Comparison of ENCODE assay signal across 8 mouse cellular contexts in genomic region chr19:5473720-5474119, GRCm38 (mm10). TPM values are rescaled to one million over a fixed set of nuclear protein-coding genes. Genes with fewer than 3 reads are reported as not detected.
A peak's percentile ranks its signal among the peaks of the same experiment; 100 is the strongest.
DNase-seq lines count a peak whose midpoint lies in the region; ATAC-seq and TF ChIP-seq lines count a peak whose summit lies in the region.

TSS of gene Efemp2 (plus strand) at chr19:5473954.

- peak within 1 kb of the TSS; percentile 99 for H3K4me2 ChIP-seq in hindbrain, embryonic 15.5 days

- peak; percentile 99 for DNase-seq in NIH3T3 (ENCODE audit: low read depth)
- DNase-seq in cerebellum, adult 9-10 months, result peak; percentile 74
- DNase-seq in gastrocnemius, adult 2 months, result peak; percentile 88
- peak; percentile 61 to 72 for DNase-seq in left cerebral cortex, adult 2 months (ENCODE audit: extremely low spot score in 1 of 2, low spot score in 2 of 2)
- DNase-seq in lung, postnatal 4 days, result peak; percentile 90 to 95
- DNase-seq in right cerebral cortex, adult 18-20 months, result peak; percentile 68
- no peak for DNase-seq in B cell, adult 2 months

- H3K9ac ChIP-seq in hindbrain, embryonic 15.5 days, result peak within 1 kb of the TSS; percentile 67

- 1% methylated on average over 22 of the region's 22 CpGs for WGBS in hindbrain, embryonic 15.5 days

- H3K27ac ChIP-seq in gastrocnemius, adult 2 months, result peak within 1 kb of the TSS; percentile 80
- H3K27ac ChIP-seq in hindbrain, embryonic 15.5 days (replicated peaks), result peak within 1 kb of the TSS; percentile 54
- H3K27ac ChIP-seq in left cerebral cortex, adult 2 months, result peak within 1 kb of the TSS; percentile 63

- H3K4me1 ChIP-seq in hindbrain, embryonic 15.5 days (replicated peaks), result peaks cover 29% of the 10 kb centered on the region

- no peaks in the 10 kb centered on the region for H3K27me3 ChIP-seq in hindbrain, embryonic 15.5 days

- peak within 1 kb of the TSS; percentile 78 for H3K4me3 ChIP-seq in gastrocnemius, adult 2 months
- peak within 1 kb of the TSS; percentile 58 for H3K4me3 ChIP-seq in hindbrain, embryonic 15.5 days
- peak within 1 kb of the TSS; percentile 53 for H3K4me3 ChIP-seq in left cerebral cortex, adult 2 months

- no peaks in the 10 kb centered on the region for H3K36me3 ChIP-seq in hindbrain, embryonic 15.5 days

- peak; percentile 69 for ATAC-seq in hindbrain, embryonic 15.5 days (ENCODE audit: low FRiP score, low read depth)

- no peaks in the 10 kb centered on the region for H3K9me3 ChIP-seq in hindbrain, embryonic 15.5 days

- intact Hi-C loops in gastrocnemius, adult 2 months (cut with DNase I), result no loop called here
- intact Hi-C loops in left cerebral cortex, adult 2 months (cut with DNase I), result no loop called here

- no peak for TF ChIP-seq CTCF in gastrocnemius, adult 2 months (IDR thresholded peaks at IDR 0.05)
- no peak for TF ChIP-seq CTCF in left cerebral cortex, adult 2 months (IDR thresholded peaks at IDR 0.05)

RNA-seq across cellular contexts. Expression of gene Efemp2, which starts in this region (rescaled TPM):
- total RNA-seq in gastrocnemius, adult 2 months (2021), result 1 to 10 TPM; 3.4 to 6.6 TPM
- polyA plus RNA-seq in hindbrain, embryonic 15.5 days (2015; fragmentation: Nextera tagmentation; extraction: Ambion mirVana), result 38.9 and 44.9 TPM in 2 replicates
- total RNA-seq in left cerebral cortex, adult 2 months (2021), result 10 to 100 TPM; 16.8 to 17.2 TPM

Comparison
In these comparisons a context has a peak if more than half of its experiments do, and no peak if none do; other contexts are left out.
1. DNase-seq: peak in NIH3T3 (single experiment), cerebellum, adult 9-10 months (single experiment), gastrocnemius, adult 2 months (single experiment), left cerebral cortex, adult 2 months (2 of 2), lung, postnatal 4 days (2 of 2) and right cerebral cortex, adult 18-20 months (single experiment); none in B cell, adult 2 months (0 of 2).
2. Peak in every context shown above with its lines, with median percentiles within 50 percentile points of each other: H3K27ac ChIP-seq and H3K4me3 ChIP-seq.